Mouse (Mus musculus) lung, adult 2 months (tissue): ENCODE data around the gene Vamp2. TPM values are rescaled to one million over a fixed set of nuclear protein-coding genes. Genes with fewer than 3 reads are reported as not detected.
"Not testable (repeated sequence)": the region's sequence is repeated elsewhere in the genome, so short reads cannot be mapped to it uniquely, and the experiment has no call there.

Experiments used
- DNase-seq: peaks from one replicate; pipeline ENCODE4 v3.0.0; 2022
- H3K4me1 ChIP-seq: fragments of 200-500 bp; 2 replicates; pipeline ENCODE4 v1.6.1; 2011; ENCODE audit warnings: low read length; ENCODE audit not compliant: control insufficient read depth, insufficient read depth
- H3K4me3 ChIP-seq: fragments of 200-500 bp; replicated peaks from 2 replicates; pipeline ENCODE3; 2011; ENCODE audit warnings: low read depth, mild to moderate bottlenecking, control low read depth, low read length; ENCODE audit errors: extremely low read depth
- CTCF ChIP-seq: fragments of 200-500 bp; IDR thresholded peaks from 2 replicates; pipeline ENCODE4 v1.5.1; 2011; ENCODE audit warnings: mild to moderate bottlenecking, low read length, control low read depth; ENCODE audit not compliant: insufficient read depth
- POLR2A ChIP-seq: fragments of 200-500 bp; IDR thresholded peaks from 2 replicates; pipeline ENCODE4 v1.6.1; 2011; ENCODE audit warnings: low read depth, mild to moderate bottlenecking, control low read depth, low read length, borderline replicate concordance; ENCODE audit errors: extremely low read depth
- WGBS: fragments of 180-500 bp; shearing (Covaris S2); methylation state at CpG from one replicate; pipeline ENCODE4 v1.1.7; 2018; 5-methylcytosine and 5-hydroxymethylcytosine counted together
- polyA plus RNA-seq: library from polyadenylated mRNA; depleted of rRNA; stranded (reverse); fragments of >200 nt; gene quantifications from 2 replicates; pipeline ENCODE4 v1.2.3, GENCODE M21; 2012

Vamp2 gene
- polyA plus RNA-seq, 1 experiment = 120 TPM

- WGBS = 46% methylated on average over 6 of the region's 6 CpGs
- no peak overlapping the region for H3K4me3 ChIP-seq
These were observed 2.1 kb downstream of the Vamp2 start for GRCm38 (mm10) chr11:69090367-69090766.

GRCm38 (mm10) chr11:69091566-69092385, 3.5 kb downstream of the Vamp2 start:
- TF ChIP-seq CTCF (no peak), POLR2A (no peak)
- 58% methylated on average over 7 of the region's 7 CpGs for WGBS
- H3K4me1 ChIP-seq = peaks cover 11% of the 10 kb centered on the region
- no peak for DNase-seq
- H3K4me3 ChIP-seq = no peak overlapping the region

More at GRCm38 (mm10) chr11:69090367-69090766, 2.1 kb downstream of the Vamp2 start:
- TF ChIP-seq POLR2A (no peak), CTCF (no peak)
- H3K4me1 ChIP-seq = peaks cover 11% of the 10 kb centered on the region
- no peak for DNase-seq

- H3K4me3 ChIP-seq = no peak overlapping the region
- H3K4me1 ChIP-seq = peaks cover 11% of the 10 kb centered on the region
- 0 out of 2 replicates have a peak, but pooled peaks have one; percentile 17 for TF ChIP-seq POLR2A
- TF ChIP-seq CTCF = peak; percentile 85
- DNase-seq = peak; percentile 93
- 9% methylated on average over 3 of the region's 3 CpGs for WGBS
These were observed 4.1 kb downstream of the Vamp2 start for GRCm38 (mm10) chr11:69092386-69092751.

GRCm38 (mm10) chr11:69092871-69093270, 4.6 kb downstream of the Vamp2 start:
- 78% methylated on average over 4 of the region's 4 CpGs for WGBS
- Histone ChIP-seq H3K4me3 (no peak overlapping the region), H3K4me1 (peaks cover 14% of the 10 kb centered on the region)
- no peak for DNase-seq
- TF ChIP-seq POLR2A = no peak
- TF ChIP-seq CTCF = no peak

- not testable (repeated sequence) for H3K4me3 ChIP-seq, DNase-seq
- H3K4me1 ChIP-seq = peaks cover 21% of the 10 kb centered on the region
- WGBS = 87% methylated on average over 7 of the region's 7 CpGs
These were observed 5.6 kb downstream of the Vamp2 start for GRCm38 (mm10) chr11:69093856-69094255.

- Histone ChIP-seq H3K4me3 (peak within 1 kb of the TSS; percentile 91), H3K4me1 (peaks cover 14% of the 10 kb centered on the region)
- TF ChIP-seq POLR2A = peak; percentile 99
- TF ChIP-seq CTCF = no peak
- WGBS = under 1% methylated on average over 37 of the region's 37 CpGs
- DNase-seq = peak; percentile 99
These were observed 6.6 kb downstream of the Vamp2 start, which contains the start of gene Per1 for GRCm38 (mm10) chr11:69094697-69095429. Gene Per1, plus strand, starts transcription at chr11:69095217.

- peak; percentile 76 for DNase-seq
- peaks cover 17% of the 10 kb centered on the region for H3K4me1 ChIP-seq
- TF ChIP-seq POLR2A = peak; percentile 62; the same call in 1 of the 2 replicates
- no peak for TF ChIP-seq CTCF
- peak overlapping the region; percentile 91 for H3K4me3 ChIP-seq
- under 1% methylated on average over 27 of the region's 27 CpGs for WGBS
These were observed 7.4 kb downstream of the Vamp2 start for GRCm38 (mm10) chr11:69095511-69096231.

- TF ChIP-seq CTCF = no peak
- peak; percentile 54; the same call in 1 of the 2 replicates for TF ChIP-seq POLR2A
- peaks cover 19% of the 10 kb centered on the region for H3K4me1 ChIP-seq
- H3K4me3 ChIP-seq = peak overlapping the region; percentile 91
- 5% methylated on average over 9 of the region's 9 CpGs for WGBS
- no peak for DNase-seq
These were observed 8.2 kb downstream of the Vamp2 start for GRCm38 (mm10) chr11:69096360-69096986.
